Mouse (Mus musculus) CH12.LX (cell line): Measurements from ENCODE around the gene Zmpste24. TPM values are rescaled to one million over a fixed set of nuclear protein-coding genes. Genes with fewer than 3 reads are reported as not detected.

Experiments used
- DNase-seq: peaks from one replicate; pipeline ENCODE4 v3.0.0-alpha.2; 2013; ENCODE audit errors: extremely low read depth
- H3K27ac ChIP-seq: 2 replicates; pipeline ENCODE4 v1.5.1; 2012; ENCODE audit warnings: low read depth, mild to moderate bottlenecking, control low read depth, moderate library complexity; ENCODE audit not compliant: insufficient read depth
- H3K27me3 ChIP-seq: replicated peaks from 2 replicates; pipeline ENCODE3; 2012; ENCODE audit warnings: inconsistent platforms
- H3K36me3 ChIP-seq, 2 experiments: replicated peaks in 1 of 2; 2 replicates each; pipeline versions ENCODE3 to v1.6.1; 2012; ENCODE audit warnings: inconsistent platforms in 1 of 2, low read length in 1 of 2, mild to moderate bottlenecking in 1 of 2, mixed read lengths in 1 of 2, moderate library complexity in 1 of 2; ENCODE audit not compliant: control insufficient read depth in 1 of 2, insufficient read depth in 1 of 2
- H3K4me1 ChIP-seq, 2 experiments: 2 replicates each; pipeline ENCODE4 v1.6.1; 2012; ENCODE audit warnings: inconsistent platforms in 1 of 2, moderate library complexity in 1 of 2; ENCODE audit not compliant: insufficient read depth in 2 of 2, control insufficient read depth in 1 of 2
- H3K4me2 ChIP-seq: 2 replicates; pipeline ENCODE4 v1.6.1; 2012; ENCODE audit warnings: low read depth, mild to moderate bottlenecking, control low read depth; ENCODE audit not compliant: poor library complexity, insufficient read depth, severe bottlenecking
- H3K4me3 ChIP-seq, 3 experiments: fragments of 150-350 bp in 1 of 3; sonication (generic) in 1 of 3; replicated peaks in 1 of 3; 2 replicates each; pipeline versions ENCODE3 to v1.5.1; 2011 to 2012; ENCODE audit warnings: low read depth in 2 of 3, low read length in 2 of 3, mild to moderate bottlenecking in 2 of 3, moderate library complexity in 2 of 3, control low read depth in 1 of 3, improper control_type of control experiment in 1 of 3, inconsistent platforms in 1 of 3, mixed read lengths in 1 of 3; ENCODE audit not compliant: poor library complexity in 1 of 3
- H3K79me2 ChIP-seq: replicated peaks from 2 replicates; pipeline ENCODE4 v1.6.1; 2012; ENCODE audit warnings: mild to moderate bottlenecking, moderate library complexity; ENCODE audit not compliant: control insufficient read depth, poor library complexity, insufficient read depth, severe bottlenecking; ENCODE audit errors: extremely low read depth
- H3K9ac ChIP-seq: 2 replicates; pipeline ENCODE4 v1.6.1; 2012; ENCODE audit warnings: low read depth, mild to moderate bottlenecking, control low read depth, moderate library complexity; ENCODE audit not compliant: insufficient read depth
- H3K9me3 ChIP-seq: replicated peaks from 2 replicates; pipeline ENCODE3; 2012; ENCODE audit warnings: low read length, inconsistent platforms, mixed read lengths
- BHLHE40 ChIP-seq: IDR thresholded peaks from 2 replicates; pipeline ENCODE4 v1.6.1; 2011; ENCODE audit warnings: mild to moderate bottlenecking, low read depth, low read length, improper control_type of control experiment
- CHD1 ChIP-seq: IDR thresholded peaks from 2 replicates; pipeline ENCODE4 v1.6.1; 2012; ENCODE audit warnings: low read depth, low read length, improper control_type of control experiment, inconsistent platforms
- CHD2 ChIP-seq: IDR thresholded peaks from 2 replicates; pipeline ENCODE4 v1.6.1; 2011; ENCODE audit warnings: low read length, improper control_type of control experiment
- ETS1 ChIP-seq: conservative IDR thresholded peaks from 2 replicates; pipeline ENCODE4 v1.6.1; 2012; ENCODE audit warnings: low read depth, mild to moderate bottlenecking, inconsistent platforms, low read length, improper control_type of control experiment, moderate library complexity
- JUN ChIP-seq: IDR thresholded peaks from 2 replicates; pipeline ENCODE4 v1.6.1; 2011; ENCODE audit warnings: low read depth, mild to moderate bottlenecking, low read length, improper control_type of control experiment, moderate library complexity; ENCODE audit not compliant: insufficient read depth
- JUND ChIP-seq: conservative IDR thresholded peaks from 2 replicates; pipeline ENCODE4 v1.6.1; 2011; ENCODE audit warnings: low read depth, low read length, improper control_type of control experiment
- MAX ChIP-seq: IDR thresholded peaks from 2 replicates; pipeline ENCODE4 v1.6.1; 2011; ENCODE audit warnings: low read length, improper control_type of control experiment
- MAZ ChIP-seq: IDR thresholded peaks from 2 replicates; pipeline ENCODE4 v1.6.1; 2012; ENCODE audit warnings: low read depth, mild to moderate bottlenecking, inconsistent platforms, low read length, improper control_type of control experiment, moderate library complexity
- MEF2A ChIP-seq: IDR thresholded peaks from 2 replicates; pipeline ENCODE4 v1.6.1; 2014; ENCODE audit warnings: low read depth, mild to moderate bottlenecking, inconsistent platforms, low read length, improper control_type of control experiment, borderline replicate concordance
- MXI1 ChIP-seq: IDR thresholded peaks from 2 replicates; pipeline ENCODE4 v1.6.1; 2011; ENCODE audit warnings: mild to moderate bottlenecking, low read depth, low read length, improper control_type of control experiment
- MYC ChIP-seq: IDR thresholded peaks from 2 replicates; pipeline ENCODE4 v1.6.1; 2011; ENCODE audit warnings: low read depth, mild to moderate bottlenecking, improper control_type of control experiment, low read length
- NELFE ChIP-seq: IDR thresholded peaks from 2 replicates; pipeline ENCODE4 v1.6.1; 2011; ENCODE audit warnings: low read depth, low read length, improper control_type of control experiment
- PAX5 ChIP-seq: IDR thresholded peaks from 2 replicates; pipeline ENCODE4 v1.6.1; 2012; ENCODE audit warnings: low read length, inconsistent platforms, mixed read lengths
- POLR2A ChIP-seq: IDR thresholded peaks from 2 replicates; pipeline ENCODE4 v1.6.1; 2011; ENCODE audit warnings: low read depth, mild to moderate bottlenecking, improper control_type of control experiment, low read length
- POLR2AphosphoS2 ChIP-seq: IDR thresholded peaks from 2 replicates; pipeline ENCODE4 v1.6.1; 2011; ENCODE audit warnings: low read depth, low read length, improper control_type of control experiment
- RAD21 ChIP-seq: IDR thresholded peaks from 2 replicates; pipeline ENCODE4 v1.6.1; 2011; ENCODE audit warnings: low read depth, mild to moderate bottlenecking, low read length, improper control_type of control experiment, moderate library complexity
- RCOR1 ChIP-seq: conservative IDR thresholded peaks from 2 replicates; pipeline ENCODE4 v1.6.1; 2012; ENCODE audit warnings: low read depth, mild to moderate bottlenecking, inconsistent platforms, low read length, improper control_type of control experiment
- USF2 ChIP-seq: conservative IDR thresholded peaks from 2 replicates; pipeline ENCODE4 v1.6.1; 2011; ENCODE audit warnings: low read depth, low read length, improper control_type of control experiment
- ZMIZ1 ChIP-seq: IDR thresholded peaks from 2 replicates; pipeline ENCODE4 v1.6.1; 2012; ENCODE audit warnings: low read depth, mild to moderate bottlenecking, inconsistent platforms, low read length, improper control_type of control experiment
- ZNF384 ChIP-seq: IDR thresholded peaks from 2 replicates; pipeline ENCODE4 v1.6.1; 2012; ENCODE audit warnings: low read depth, low read length, improper control_type of control experiment, inconsistent platforms
- dilution Hi-C: fragments of 300-500 bp; cut with MboI; formaldehyde crosslinking; loops from 2 replicates; pipeline ENCODE4 v1.14.3; 2020; ENCODE audit warnings: low sequenced_read_pairs; ENCODE audit not compliant: extremely low pct_unique_long_range_greater_than_20kb, extremely low pct_ligation_motif_present
- in situ Hi-C: fragments of 300-500 bp; cut with MboI; formaldehyde crosslinking; loops from 3 replicates; pipeline ENCODE4 v1.14.3; 2019; ENCODE audit warnings: low sequenced_read_pairs, low pct_ligation_motif_present, low pct_unique_long_range_greater_than_20kb, mixed read lengths
- polyA plus RNA-seq: library from polyadenylated mRNA; unstranded; fragments of >175 nt; gene quantifications from 2 replicates; pipeline ENCODE4 v1.2.1, GENCODE M21; 2012; ENCODE audit warnings: low read depth; ENCODE audit not compliant: insufficient read length
- total RNA-seq, 2 experiments: library from RNA; depleted of rRNA; stranded (reverse); fragments of 300-350 nt in 1 of 2; fragments of >200 nt in 1 of 2; gene quantifications; 2 replicates each; pipeline ENCODE4 v1.2.3; 2012 to 2014

Gene Zmpste24
- total and polyA plus RNA-seq, 3 experiments = 22.3 to 59.1 (median 55.7) TPM

- H3K36me3 ChIP-seq = peaks cover 63 to 83% of the 10 kb centered on the region in 2 experiments
- H3K4me1 ChIP-seq = no peaks in the 10 kb centered on the region
- no peaks in the 10 kb centered on the region for H3K79me2 ChIP-seq
- H3K9ac ChIP-seq = no peak overlapping the region
- H3K27me3 ChIP-seq = no peaks in the 10 kb centered on the region
- dilution Hi-C loops = no loop called here
- TF ChIP-seq USF2 = no peak
- no peak for TF ChIP-seq ZMIZ1
- TF ChIP-seq CHD2 = no peak
- TF ChIP-seq PAX5 = no peak
- no peak for TF ChIP-seq MEF2A
- TF ChIP-seq POLR2AphosphoS2 = no peak
- no peak for TF ChIP-seq ZNF384
- no peak for TF ChIP-seq BHLHE40
- TF ChIP-seq ETS1 = no peak
- TF ChIP-seq MAX = no peak
- no peak for TF ChIP-seq NELFE
- no peak for TF ChIP-seq MYC
- TF ChIP-seq POLR2A = no peak
- TF ChIP-seq RAD21 = no peak
- no peak for TF ChIP-seq CHD1
- no peak for TF ChIP-seq JUN
- no peak for TF ChIP-seq MXI1
- TF ChIP-seq, all 38 proteins: peak for 0
- peaks cover 2% of the 10 kb centered on the region for H3K9me3 ChIP-seq
- H3K27ac ChIP-seq = no peak overlapping the region
- H3K4me3 ChIP-seq = no peak overlapping the region
- H3K4me2 ChIP-seq = no peak overlapping the region
- DNase-seq = no peak
- in situ Hi-C loops = no loop called here
These were observed 7.8 kb downstream of the Zmpste24 start for GRCm38 (mm10) chr4:121090211-121090610.

GRCm38 (mm10) chr4:121088696-121089095, 9.3 kb downstream of the Zmpste24 start:
- Histone ChIP-seq H3K4me2 (no peak overlapping the region), H3K27ac (no peak overlapping the region), H3K27me3 (no peaks in the 10 kb centered on the region), H3K4me3 (no peak overlapping the region), H3K4me1 (no peaks in the 10 kb centered on the region), H3K9me3 (peaks cover 2% of the 10 kb centered on the region), H3K9ac (no peak overlapping the region), H3K36me3 (peaks cover 59 to 86% of the 10 kb centered on the region in 2 experiments), H3K79me2 (no peaks in the 10 kb centered on the region)
- TF ChIP-seq CHD1 = no peak
- TF ChIP-seq RCOR1 = no peak
- TF ChIP-seq JUND = no peak
- TF ChIP-seq MAX = no peak
- no peak for TF ChIP-seq BHLHE40
- no peak for TF ChIP-seq MAZ
- in situ Hi-C loops = no loop called here
- dilution Hi-C loops = no loop called here
- DNase-seq = no peak
